Mouse (Mus musculus): Measurements from ENCODE around the gene Eomes. TPM values are rescaled to one million over a fixed set of nuclear protein-coding genes. Genes with fewer than 3 reads are reported as not detected.
A peak's percentile ranks its signal among the peaks of the same experiment; 100 is the strongest.

The Eomes gene
- polyA plus RNA-seq, 1 experiment from 2014 or later: 0.06 TPM

DNA sequence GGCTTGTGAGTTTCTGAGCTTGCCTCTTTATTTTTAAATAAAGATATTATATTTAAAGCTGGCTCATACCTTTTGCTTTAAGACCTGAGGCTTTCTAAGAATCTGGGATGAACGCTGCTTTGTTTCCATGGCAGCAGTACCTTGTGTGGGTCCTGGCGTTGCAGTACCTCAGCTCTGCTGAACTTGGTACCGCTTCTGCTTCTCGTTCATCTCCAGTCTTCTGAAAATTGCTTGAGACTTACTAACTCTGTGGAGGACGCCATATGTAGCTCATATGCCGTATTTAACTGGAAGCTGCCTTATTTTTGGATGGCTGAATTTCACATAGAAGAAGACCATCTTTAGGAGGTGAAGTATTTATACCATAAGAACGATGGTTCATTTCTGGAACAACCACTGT lies 30.6 kb downstream of the Eomes start:
- H3K27ac ChIP-seq (ENCODE audit: low read length): no peak overlapping the region
- ATAC-seq: no peak
- TF ChIP-seq EP300 (IDR thresholded peaks at IDR 0.05): no peak
- no peak for TF ChIP-seq CTCF (IDR thresholded peaks at IDR 0.05)
- DNase-seq (ENCODE audit: low spot score): no peak
- H3K27me3 ChIP-seq (replicated peaks; ENCODE audit: insufficient read depth, low read length): no peaks in the 10 kb centered on the region
- H3K4me3 ChIP-seq (ENCODE audit: low read depth, low read length): no peak overlapping the region
- WGBS: 78% methylated on average over 7 of the region's 7 CpGs
- no peaks in the 10 kb centered on the region for H3K9me3 ChIP-seq (ENCODE audit: low read length)
- H3K4me2 ChIP-seq (replicated peaks; ENCODE audit: low read depth, low read length): no peak overlapping the region
- peaks cover 10% of the 10 kb centered on the region; the same call in 1 of the 2 replicates for H3K4me1 ChIP-seq (ENCODE audit: insufficient read depth, low read depth, low read length)
- H3K9ac ChIP-seq (replicated peaks; ENCODE audit: low read depth): no peak overlapping the region
- no peaks in the 10 kb centered on the region for H3K36me3 ChIP-seq (ENCODE audit: insufficient read depth, low read length)

DNA sequence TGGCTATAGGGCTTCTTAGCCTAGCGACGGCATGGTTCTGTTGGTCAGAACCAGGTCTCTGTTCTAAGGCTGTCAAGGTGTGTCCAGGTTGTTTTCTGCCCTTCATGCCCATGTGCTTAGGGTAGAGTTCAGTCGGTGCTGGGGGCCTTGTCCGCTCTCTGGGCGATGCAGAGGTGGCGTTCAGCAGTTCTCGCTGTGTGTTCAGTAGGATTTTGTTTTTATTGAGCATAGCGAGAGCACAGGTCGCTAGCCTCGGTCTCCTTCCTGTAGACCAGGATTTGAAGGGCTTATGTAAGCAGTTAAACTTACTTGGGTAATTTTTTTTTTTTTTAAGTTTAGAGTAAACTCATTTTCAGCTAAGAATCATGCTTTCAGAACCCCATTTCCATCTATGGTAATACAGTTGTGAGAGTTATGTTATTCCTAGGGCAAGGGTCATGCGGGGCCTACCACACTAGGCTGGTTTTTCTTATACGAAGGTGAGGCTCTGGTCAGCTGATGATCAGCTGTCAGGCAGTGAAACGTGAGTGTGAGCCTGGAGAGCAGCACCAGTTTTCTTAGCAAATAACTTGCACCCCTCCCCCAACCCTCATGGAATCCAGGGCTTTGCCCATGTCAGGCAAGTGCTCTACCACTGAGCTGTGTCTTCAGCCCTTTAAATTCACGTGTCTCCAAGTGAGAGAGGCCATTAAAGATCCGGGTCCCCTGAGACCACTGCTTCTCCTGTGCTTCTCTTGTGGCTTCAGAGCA lies 33.1 kb downstream of the Eomes start:
- H3K9ac ChIP-seq (replicated peaks; ENCODE audit: low read depth): no peak overlapping the region
- H3K4me1 ChIP-seq (ENCODE audit: insufficient read depth, low read depth, low read length): peaks cover 10% of the 10 kb centered on the region; the same call in 1 of the 2 replicates
- WGBS: 68% methylated on average over 15 of the region's 15 CpGs

GRCm38 (mm10) chr9:118512681-118513233 lies 34.7 kb downstream of the Eomes start:
- peaks cover 7% of the 10 kb centered on the region; the same call in 1 of the 2 replicates for H3K36me3 ChIP-seq (ENCODE audit: insufficient read depth, low read length)
- no peak overlapping the region for H3K4me2 ChIP-seq (replicated peaks; ENCODE audit: low read depth, low read length)
- H3K27me3 ChIP-seq (replicated peaks; ENCODE audit: insufficient read depth, low read length): no peaks in the 10 kb centered on the region
- ATAC-seq (peak; percentile 81), DNase-seq (ENCODE audit: low spot score) (peak; percentile 70)
- H3K4me1 ChIP-seq (ENCODE audit: insufficient read depth, low read depth, low read length): peaks cover 4% of the 10 kb centered on the region; the same call in 1 of the 2 replicates
- H3K9me3 ChIP-seq (ENCODE audit: low read length): no peaks in the 10 kb centered on the region
- H3K4me3 ChIP-seq (ENCODE audit: low read depth, low read length): no peak overlapping the region
- WGBS: 53% methylated on average over 3 of the region's 3 CpGs
- TF ChIP-seq CTCF (IDR thresholded peaks at IDR 0.05) (no peak), EP300 (IDR thresholded peaks at IDR 0.05) (no peak)
- H3K27ac ChIP-seq (ENCODE audit: low read length): peak overlapping the region; percentile 49; the same call in 1 of the 2 replicates
- no peak overlapping the region for H3K9ac ChIP-seq (replicated peaks; ENCODE audit: low read depth)

More for the DNA sequence above, 33.1 kb downstream of the Eomes start:
- H3K4me3 ChIP-seq (ENCODE audit: low read depth, low read length): no peak overlapping the region
- no peaks in the 10 kb centered on the region for H3K27me3 ChIP-seq (replicated peaks; ENCODE audit: insufficient read depth, low read length)
- TF ChIP-seq CTCF (IDR thresholded peaks at IDR 0.05) (no peak), EP300 (IDR thresholded peaks at IDR 0.05) (no peak)
- H3K4me2 ChIP-seq (replicated peaks; ENCODE audit: low read depth, low read length): no peak overlapping the region
- DNase-seq (ENCODE audit: low spot score) (peak; percentile 24), ATAC-seq (no peak)
- H3K36me3 ChIP-seq (ENCODE audit: insufficient read depth, low read length): peaks cover 7% of the 10 kb centered on the region; the same call in 1 of the 2 replicates
- H3K9me3 ChIP-seq (ENCODE audit: low read length): no peaks in the 10 kb centered on the region
- no peak overlapping the region; the same call in 1 of the 2 replicates for H3K27ac ChIP-seq (ENCODE audit: low read length)

DNA sequence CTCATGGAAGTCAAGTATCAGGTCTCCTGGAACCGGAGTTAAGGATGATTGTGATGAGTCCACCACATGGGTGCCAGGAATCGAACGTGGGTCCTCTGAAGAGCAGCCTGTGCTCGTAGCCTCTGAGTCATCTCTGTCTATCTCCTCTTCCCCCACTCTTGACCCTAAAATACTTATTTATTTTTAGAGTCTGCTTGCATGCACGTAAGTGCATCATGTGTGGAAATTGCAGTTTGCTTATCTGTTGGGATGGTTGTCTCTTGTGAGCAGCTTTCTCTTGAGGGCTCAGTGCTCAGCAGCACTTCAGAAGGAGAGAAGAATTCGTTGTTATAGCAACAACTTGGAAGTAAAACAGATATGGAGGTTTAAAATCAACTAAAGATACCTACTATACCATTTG lies 37.5 kb downstream of the Eomes start:
- Histone ChIP-seq H3K9ac (replicated peaks; ENCODE audit: low read depth) (no peak overlapping the region), H3K4me2 (replicated peaks; ENCODE audit: low read depth, low read length) (no peak overlapping the region), H3K36me3 (ENCODE audit: insufficient read depth, low read length) (peaks cover 7% of the 10 kb centered on the region; the same call in 1 of the 2 replicates), H3K27ac (ENCODE audit: low read length) (no peak overlapping the region), H3K27me3 (replicated peaks; ENCODE audit: insufficient read depth, low read length) (no peaks in the 10 kb centered on the region), H3K4me3 (ENCODE audit: low read depth, low read length) (no peak overlapping the region), H3K9me3 (ENCODE audit: low read length) (no peaks in the 10 kb centered on the region), H3K4me1 (ENCODE audit: insufficient read depth, low read depth, low read length) (no peaks in the 10 kb centered on the region)
- no peak for ATAC-seq
- TF ChIP-seq EP300 (IDR thresholded peaks at IDR 0.05): no peak
- TF ChIP-seq CTCF (IDR thresholded peaks at IDR 0.05): no peak
- no peak for DNase-seq (ENCODE audit: low spot score)
- 91% methylated on average over 6 of the region's 6 CpGs for WGBS

GRCm38 (mm10) chr9:118516162-118516561 lies 38.1 kb downstream of the Eomes start:
- WGBS: 87% methylated on average over 3 of the region's 3 CpGs
- no peaks in the 10 kb centered on the region for H3K4me1 ChIP-seq (ENCODE audit: insufficient read depth, low read depth, low read length)
- TF ChIP-seq EP300 (IDR thresholded peaks at IDR 0.05): no peak
- TF ChIP-seq CTCF (IDR thresholded peaks at IDR 0.05): no peak
- no peak for DNase-seq (ENCODE audit: low spot score)
- H3K9me3 ChIP-seq (ENCODE audit: low read length): no peaks in the 10 kb centered on the region
- no peak overlapping the region for H3K9ac ChIP-seq (replicated peaks; ENCODE audit: low read depth)
- no peak overlapping the region for H3K4me3 ChIP-seq (ENCODE audit: low read depth, low read length)
- ATAC-seq: no peak
- no peak overlapping the region for H3K4me2 ChIP-seq (replicated peaks; ENCODE audit: low read depth, low read length)
- no peaks in the 10 kb centered on the region for H3K27me3 ChIP-seq (replicated peaks; ENCODE audit: insufficient read depth, low read length)
- H3K27ac ChIP-seq (ENCODE audit: low read length): no peak overlapping the region
- H3K36me3 ChIP-seq (ENCODE audit: insufficient read depth, low read length): peaks cover 7% of the 10 kb centered on the region; the same call in 1 of the 2 replicates

DNA sequence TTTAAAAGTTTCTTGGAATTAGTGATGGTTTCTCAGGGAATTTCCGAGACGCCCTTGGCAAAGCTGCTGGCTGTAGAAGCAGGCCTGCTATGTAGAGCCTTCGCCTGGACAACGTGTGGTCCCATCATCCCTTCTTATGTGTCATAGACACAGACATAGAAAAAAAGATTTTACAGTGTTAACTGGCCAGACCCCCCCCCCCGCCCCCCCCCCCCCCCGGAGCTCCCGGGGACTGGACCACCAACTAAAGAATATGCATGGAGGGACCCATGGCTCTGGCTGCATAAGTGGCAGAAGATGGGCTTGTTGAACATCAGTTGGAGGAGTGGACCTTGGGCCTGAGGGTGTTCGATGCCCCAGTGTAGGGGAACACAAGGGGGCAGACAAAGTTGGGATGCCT lies 39.6 kb downstream of the Eomes start:
- Histone ChIP-seq H3K4me1 (ENCODE audit: insufficient read depth, low read depth, low read length) (no peaks in the 10 kb centered on the region), H3K27ac (ENCODE audit: low read length) (no peak overlapping the region), H3K36me3 (ENCODE audit: insufficient read depth, low read length) (peaks cover 7% of the 10 kb centered on the region; the same call in 1 of the 2 replicates), H3K4me2 (replicated peaks; ENCODE audit: low read depth, low read length) (no peak overlapping the region), H3K27me3 (replicated peaks; ENCODE audit: insufficient read depth, low read length) (no peaks in the 10 kb centered on the region), H3K9me3 (ENCODE audit: low read length) (no peaks in the 10 kb centered on the region), H3K9ac (replicated peaks; ENCODE audit: low read depth) (no peak overlapping the region), H3K4me3 (ENCODE audit: low read depth, low read length) (no peak overlapping the region)
- WGBS: 80% methylated on average over 6 of the region's 8 CpGs
- no peak for DNase-seq (ENCODE audit: low spot score)
- ATAC-seq: no peak
- TF ChIP-seq EP300 (IDR thresholded peaks at IDR 0.05) (no peak), CTCF (IDR thresholded peaks at IDR 0.05) (no peak)

All from lung, postnatal 0 days (tissue).